23 mouse cellular contexts compared by ENCODE assay signal in genomic region chr2:162637537-162637936, GRCm38 (mm10). TPM values are rescaled to one million over a fixed set of nuclear protein-coding genes. Genes with fewer than 3 reads are reported as not detected.
DNase-seq lines count a peak whose midpoint lies in the region; ATAC-seq and TF ChIP-seq lines count a peak whose summit lies in the region.
"Had no signal": no experiment of that assay in that cellular context is flagged by ENCODE, and none has a peak within 500 bp of the region (broad histone marks: within the 10 kb centered on the region; RNA-seq: fewer than 3 reads in every experiment).

No protein-coding gene starts in this region.

- no peak for TF ChIP-seq POLR2A in lung, adult 2 months (IDR thresholded peaks at IDR 0.05; ENCODE audit: borderline replicate concordance, extremely low read depth, low read depth, low read length)

- H3K4me1 ChIP-seq in forebrain, embryonic 14.5 days (ENCODE audit: control insufficient read depth, insufficient read depth, low read length), result peaks cover 15% of the 10 kb centered on the region
- H3K4me1 ChIP-seq in forebrain, embryonic 15.5 days, result peaks cover 28% of the 10 kb centered on the region
- H3K4me1 ChIP-seq in hindbrain, embryonic 15.5 days (replicated peaks), result peaks cover 36% of the 10 kb centered on the region
- H3K4me1 ChIP-seq in hindbrain, embryonic 12.5 days, result peaks cover 8% of the 10 kb centered on the region; the same call in 1 of the 2 replicates
- H3K4me1 ChIP-seq in lung, embryonic 14.5 days (ENCODE audit: insufficient read depth), result 0 out of 2 replicates have a peak, but pooled peaks cover 3% of the 10 kb centered on the region
- H3K4me1 ChIP-seq in lung, adult 2 months (ENCODE audit: control insufficient read depth, insufficient read depth, low read length), result 0 out of 2 replicates have a peak, but pooled peaks cover 3% of the 10 kb centered on the region
- no peaks in the 10 kb centered on the region for H3K4me1 ChIP-seq in stomach, postnatal 0 days (replicated peaks; ENCODE audit: control insufficient read depth, insufficient read depth)
- H3K4me1 ChIP-seq: intestine, embryonic 15.5 days had no signal

- H3K27ac ChIP-seq in forebrain, embryonic 14.5 days (ENCODE audit: low read depth, low read length), result no peak overlapping the region
- H3K27ac ChIP-seq in forebrain, embryonic 15.5 days (replicated peaks), result no peak overlapping the region
- H3K27ac ChIP-seq in hindbrain, embryonic 15.5 days (replicated peaks), result peak overlapping the region; percentile 65; the same call in 1 of the 2 replicates
- no peak overlapping the region for H3K27ac ChIP-seq in hindbrain, embryonic 12.5 days
- H3K27ac ChIP-seq in lung, embryonic 14.5 days (ENCODE audit: low read depth), result no peak overlapping the region
- no peak overlapping the region for H3K27ac ChIP-seq in stomach, postnatal 0 days (replicated peaks)
- H3K27ac ChIP-seq: embryonic facial prominence, embryonic 12.5 days; forebrain, embryonic 13.5 days; intestine, embryonic 15.5 days had no signal

- H3K4me3 ChIP-seq in forebrain, embryonic 14.5 days (ENCODE audit: low read depth, low read length), result no peak overlapping the region
- H3K4me3 ChIP-seq in forebrain, embryonic 15.5 days, result no peak overlapping the region
- H3K4me3 ChIP-seq in hindbrain, embryonic 15.5 days, result no peak overlapping the region
- H3K4me3 ChIP-seq in hindbrain, embryonic 12.5 days, result no peak overlapping the region
- no peak overlapping the region for H3K4me3 ChIP-seq in lung, embryonic 14.5 days (ENCODE audit: low read depth, low read length)
- no peak overlapping the region for H3K4me3 ChIP-seq in lung, adult 2 months (replicated peaks; ENCODE audit: extremely low read depth, low read depth, low read length)
- no peak overlapping the region for H3K4me3 ChIP-seq in stomach, postnatal 0 days (ENCODE audit: low read depth, low read length)
- H3K4me3 ChIP-seq: embryonic facial prominence, embryonic 12.5 days; erythroblast, embryonic 14.5 days; forebrain, embryonic 13.5 days; intestine, embryonic 15.5 days had no signal

- TF ChIP-seq EP300 in stomach, postnatal 0 days (optimal IDR thresholded peaks at IDR 0.05), result no peak

- DNase-seq in forebrain, embryonic 14.5 days (ENCODE audit: low spot score), result peak; percentile 32
- peak; percentile 85 for DNase-seq in lung, embryonic 14.5 days
- no peak for DNase-seq in lung, adult 2 months
- DNase-seq in stomach, postnatal 0 days (ENCODE audit: low spot score), result peak; percentile 29
- DNase-seq in B cell, adult 2 months, result no peak
- DNase-seq: cerebellum, adult 9-11 months; gastrocnemius, postnatal 14 days; heart, adult 18-20 months; kidney, adult 9 months; layer of hippocampus, postnatal 36 days; liver; liver, postnatal 0 days; right cerebral cortex, postnatal 14 days; thymus, adult 18-20 months; thymus, postnatal 4 days had no signal

- H3K9ac ChIP-seq in forebrain, embryonic 14.5 days (ENCODE audit: low read length), result no peak overlapping the region
- no peak overlapping the region for H3K9ac ChIP-seq in forebrain, embryonic 15.5 days (replicated peaks)
- H3K9ac ChIP-seq in hindbrain, embryonic 15.5 days, result no peak overlapping the region
- H3K9ac ChIP-seq in hindbrain, embryonic 12.5 days, result no peak overlapping the region
- no peak overlapping the region for H3K9ac ChIP-seq in lung, embryonic 14.5 days
- no peak overlapping the region for H3K9ac ChIP-seq in stomach, postnatal 0 days (ENCODE audit: low read length)
- H3K9ac ChIP-seq: embryonic facial prominence, embryonic 12.5 days; forebrain, embryonic 13.5 days; intestine, embryonic 15.5 days; liver, postnatal 0 days had no signal

- ATAC-seq in forebrain, embryonic 14.5 days, result no peak
- ATAC-seq in forebrain, embryonic 15.5 days (replicated peaks), result no peak
- ATAC-seq in hindbrain, embryonic 15.5 days (ENCODE audit: low FRiP score, low read depth), result no peak
- ATAC-seq in hindbrain, embryonic 12.5 days (ENCODE audit: low FRiP score), result no peak
- ATAC-seq in lung, embryonic 14.5 days (ENCODE audit: insufficient read depth), result peak; percentile 39; the same call in 1 of the 2 replicates
- no peak for ATAC-seq in stomach, postnatal 0 days (ENCODE audit: low FRiP score, low TSS enrichment)
- ATAC-seq: intestine, embryonic 15.5 days; liver, postnatal 0 days had no signal

- 33% methylated on average over 1 of the region's 1 CpGs for WGBS in forebrain, embryonic 14.5 days
- 40% methylated on average over 1 of the region's 1 CpGs for WGBS in forebrain, embryonic 15.5 days
- WGBS in hindbrain, embryonic 15.5 days, result 43% methylated on average over 1 of the region's 1 CpGs
- 82% methylated on average over 1 of the region's 1 CpGs for WGBS in hindbrain, embryonic 12.5 days
- WGBS in lung, embryonic 14.5 days, result 16% methylated on average over 1 of the region's 1 CpGs
- 26% methylated on average over 1 of the region's 1 CpGs for WGBS in lung, adult 2 months
- 25% methylated on average over 1 of the region's 1 CpGs for WGBS in stomach, postnatal 0 days

- no peak for TF ChIP-seq CTCF in lung, embryonic 14.5 days (IDR thresholded peaks at IDR 0.05; ENCODE audit: low read depth)
- TF ChIP-seq CTCF in lung, adult 2 months (IDR thresholded peaks at IDR 0.05; ENCODE audit: insufficient read depth, low read length), result no peak
- TF ChIP-seq CTCF in stomach, postnatal 0 days (IDR thresholded peaks at IDR 0.05; ENCODE audit: low read depth), result no peak

- H3K27me3 ChIP-seq in forebrain, embryonic 14.5 days (replicated peaks; ENCODE audit: control insufficient read depth, insufficient read depth, low read length), result no peaks in the 10 kb centered on the region
- no peaks in the 10 kb centered on the region for H3K27me3 ChIP-seq in forebrain, embryonic 15.5 days
- no peaks in the 10 kb centered on the region for H3K27me3 ChIP-seq in hindbrain, embryonic 15.5 days
- peaks cover 7% of the 10 kb centered on the region; the same call in 1 of the 2 replicates for H3K27me3 ChIP-seq in hindbrain, embryonic 12.5 days
- H3K27me3 ChIP-seq in lung, embryonic 14.5 days (ENCODE audit: insufficient read depth, low read length), result no peaks in the 10 kb centered on the region
- H3K27me3 ChIP-seq in stomach, postnatal 0 days (ENCODE audit: control insufficient read depth, insufficient read depth, low read length), result no peaks in the 10 kb centered on the region
- H3K27me3 ChIP-seq: CH12.LX; embryonic facial prominence, embryonic 12.5 days; intestine, embryonic 15.5 days had no signal

- H3K9me3 ChIP-seq in forebrain, embryonic 14.5 days (replicated peaks; ENCODE audit: control insufficient read depth, low read length), result no peaks in the 10 kb centered on the region
- H3K9me3 ChIP-seq in forebrain, embryonic 15.5 days, result no peaks in the 10 kb centered on the region
- H3K9me3 ChIP-seq in hindbrain, embryonic 15.5 days, result no peaks in the 10 kb centered on the region
- H3K9me3 ChIP-seq in hindbrain, embryonic 12.5 days (replicated peaks), result no peaks in the 10 kb centered on the region
- H3K9me3 ChIP-seq in lung, embryonic 14.5 days (ENCODE audit: low read depth, low read length), result no peaks in the 10 kb centered on the region
- H3K9me3 ChIP-seq in stomach, postnatal 0 days (ENCODE audit: control insufficient read depth, low read length), result no peaks in the 10 kb centered on the region
- H3K9me3 ChIP-seq: embryonic facial prominence, embryonic 12.5 days; forebrain, embryonic 13.5 days; intestine, embryonic 15.5 days had no signal

- H3K4me2 ChIP-seq in forebrain, embryonic 14.5 days (ENCODE audit: low read length), result no peak overlapping the region
- no peak overlapping the region for H3K4me2 ChIP-seq in forebrain, embryonic 15.5 days (replicated peaks)
- no peak overlapping the region for H3K4me2 ChIP-seq in hindbrain, embryonic 15.5 days
- no peak overlapping the region for H3K4me2 ChIP-seq in hindbrain, embryonic 12.5 days (replicated peaks)
- no peak overlapping the region for H3K4me2 ChIP-seq in lung, embryonic 14.5 days
- no peak overlapping the region for H3K4me2 ChIP-seq in stomach, postnatal 0 days (replicated peaks; ENCODE audit: low read depth)
- H3K4me2 ChIP-seq: embryonic facial prominence, embryonic 12.5 days; forebrain, embryonic 13.5 days; intestine, embryonic 15.5 days had no signal

- no peaks in the 10 kb centered on the region for H3K36me3 ChIP-seq in forebrain, embryonic 14.5 days (ENCODE audit: control insufficient read depth, insufficient read depth, low read length)
- H3K36me3 ChIP-seq in forebrain, embryonic 15.5 days, result no peaks in the 10 kb centered on the region
- no peaks in the 10 kb centered on the region for H3K36me3 ChIP-seq in hindbrain, embryonic 15.5 days
- no peaks in the 10 kb centered on the region for H3K36me3 ChIP-seq in hindbrain, embryonic 12.5 days
- H3K36me3 ChIP-seq in lung, embryonic 14.5 days (ENCODE audit: insufficient read depth), result no peaks in the 10 kb centered on the region
- no peaks in the 10 kb centered on the region for H3K36me3 ChIP-seq in stomach, postnatal 0 days (ENCODE audit: control insufficient read depth, insufficient read depth, low read length)
- H3K36me3 ChIP-seq: embryonic facial prominence, embryonic 12.5 days; intestine, embryonic 15.5 days had no signal

RNA-seq across cellular contexts. Expression of gene Ptprt, which starts 23.4 kb away (rescaled TPM):
- 3.6 and 5.9 TPM in 2 replicates for polyA plus RNA-seq in forebrain, embryonic 14.5 days (2014; fragmentation: Nextera tagmentation; extraction: Ambion mirVana)
- 7.2 and 8.2 TPM in 2 replicates for polyA plus RNA-seq in forebrain, embryonic 15.5 days (2015; fragmentation: Nextera tagmentation; extraction: Ambion mirVana)
- polyA plus RNA-seq in hindbrain, embryonic 15.5 days (2015; fragmentation: Nextera tagmentation; extraction: Ambion mirVana), result 13.6 and 14.2 TPM in 2 replicates
- 4.2 and 4.5 TPM in 2 replicates for polyA plus RNA-seq in hindbrain, embryonic 12.5 days (2016; fragmentation: Nextera tagmentation; extraction: Ambion mirVana)
- polyA plus RNA-seq in lung, embryonic 14.5 days (2014; fragmentation: Nextera tagmentation; extraction: Ambion mirVana), result 1.7 and 3.4 TPM in 2 replicates
- polyA plus RNA-seq in lung, adult 2 months (2012; rRNA removed), result 0.57 and 2.7 TPM in 2 replicates
- polyA plus RNA-seq in stomach, postnatal 0 days (2015; fragmentation: Nextera tagmentation; extraction: Ambion mirVana), result 0.47 and 0.89 TPM in 2 replicates
- polyA plus RNA-seq: erythroblast, embryonic 14.5 days had no signal

Comparison
In these comparisons a context has a peak if more than half of its experiments do, and no peak if none do; other contexts are left out.
1. DNase-seq: peak in forebrain, embryonic 14.5 days (single experiment), lung, embryonic 14.5 days (single experiment) and stomach, postnatal 0 days (single experiment); none in lung, adult 2 months (single experiment) and B cell, adult 2 months (0 of 2).